8 mouse cellular contexts compared by ENCODE assay signal in genomic region chr4:136246568-136246969, GRCm38 (mm10). TPM values are rescaled to one million over a fixed set of nuclear protein-coding genes. Genes with fewer than 3 reads are reported as not detected.
DNase-seq lines count a peak whose midpoint lies in the region; ATAC-seq lines count a peak whose summit lies in the region.
"Had no signal": no experiment of that assay in that cellular context is flagged by ENCODE, and none has a peak within 500 bp of the region (broad histone marks: within the 10 kb centered on the region; RNA-seq: fewer than 3 reads in every experiment).

No protein-coding gene starts in this region.

- peaks cover 32% of the 10 kb centered on the region for H3K4me1 ChIP-seq in kidney, embryonic 16.5 days (ENCODE audit: insufficient read depth, low read length)
- peaks cover 13% of the 10 kb centered on the region; the same call in 1 of the 2 replicates for H3K4me1 ChIP-seq in heart, embryonic 11.5 days (ENCODE audit: control insufficient read depth, insufficient read depth, low read length)
- peaks cover 45% of the 10 kb centered on the region for H3K4me1 ChIP-seq in limb, embryonic 15.5 days
- H3K4me1 ChIP-seq in neural tube, embryonic 15.5 days: peaks cover 36% of the 10 kb centered on the region

- no peaks in the 10 kb centered on the region for H3K9me3 ChIP-seq in kidney, embryonic 16.5 days (ENCODE audit: low read length)
- no peaks in the 10 kb centered on the region for H3K9me3 ChIP-seq in heart, embryonic 11.5 days (replicated peaks; ENCODE audit: control insufficient read depth, low read length)
- H3K9me3 ChIP-seq in limb, embryonic 15.5 days: no peaks in the 10 kb centered on the region
- H3K9me3 ChIP-seq in neural tube, embryonic 15.5 days (replicated peaks): no peaks in the 10 kb centered on the region
- H3K9me3 ChIP-seq: megakaryocyte, embryonic 14.5 days had no signal

- H3K27me3 ChIP-seq in kidney, embryonic 16.5 days (ENCODE audit: insufficient read depth, low read length): peaks cover 58% of the 10 kb centered on the region
- H3K27me3 ChIP-seq in heart, embryonic 11.5 days (ENCODE audit: control insufficient read depth, insufficient read depth, low read length): peaks cover 39% of the 10 kb centered on the region
- peaks cover 56% of the 10 kb centered on the region for H3K27me3 ChIP-seq in limb, embryonic 15.5 days
- H3K27me3 ChIP-seq in neural tube, embryonic 15.5 days (replicated peaks): peaks cover 61% of the 10 kb centered on the region

- H3K9ac ChIP-seq in kidney, embryonic 16.5 days (replicated peaks; ENCODE audit: low read length): no peak overlapping the region
- H3K9ac ChIP-seq in heart, embryonic 11.5 days (ENCODE audit: low read depth, low read length): peak overlapping the region; percentile 69; the same call in 1 of the 2 replicates
- no peak overlapping the region for H3K9ac ChIP-seq in limb, embryonic 15.5 days
- H3K9ac ChIP-seq in neural tube, embryonic 15.5 days (replicated peaks): no peak overlapping the region

- no peak overlapping the region for H3K27ac ChIP-seq in kidney, embryonic 16.5 days (ENCODE audit: low read length)
- H3K27ac ChIP-seq in heart, embryonic 11.5 days (ENCODE audit: low read depth, low read length): peak overlapping the region; percentile 74
- no peak overlapping the region for H3K27ac ChIP-seq in limb, embryonic 15.5 days
- H3K27ac ChIP-seq in neural tube, embryonic 15.5 days (replicated peaks): no peak overlapping the region

- no peaks in the 10 kb centered on the region for H3K36me3 ChIP-seq in kidney, embryonic 16.5 days (ENCODE audit: insufficient read depth, low read length)
- no peaks in the 10 kb centered on the region for H3K36me3 ChIP-seq in heart, embryonic 11.5 days (ENCODE audit: control insufficient read depth, insufficient read depth, low read length)
- peaks cover 36% of the 10 kb centered on the region for H3K36me3 ChIP-seq in limb, embryonic 15.5 days
- H3K36me3 ChIP-seq in neural tube, embryonic 15.5 days: no peaks in the 10 kb centered on the region

- H3K4me2 ChIP-seq in kidney, embryonic 16.5 days (replicated peaks; ENCODE audit: low read depth, low read length): peak overlapping the region; percentile 86; the same call in 1 of the 2 replicates
- H3K4me2 ChIP-seq in heart, embryonic 11.5 days: peak overlapping the region; percentile 66
- peak overlapping the region; percentile 93 for H3K4me2 ChIP-seq in limb, embryonic 15.5 days
- peak overlapping the region; percentile 77 for H3K4me2 ChIP-seq in neural tube, embryonic 15.5 days

- 6% methylated on average over 12 of the region's 12 CpGs for whole genome bisulfite sequencing in kidney, embryonic 16.5 days
- 3% methylated on average over 12 of the region's 12 CpGs for WGBS in heart, embryonic 11.5 days (ENCODE audit: insufficient replicate concordance)
- 8% methylated on average over 12 of the region's 12 CpGs for WGBS in limb, embryonic 15.5 days
- 3% methylated on average over 12 of the region's 12 CpGs for WGBS in neural tube, embryonic 15.5 days

- no peak; the same call in 1 of the 2 replicates for ATAC-seq in kidney, embryonic 16.5 days (ENCODE audit: low FRiP score, low TSS enrichment)
- ATAC-seq in heart, embryonic 11.5 days (replicated peaks; ENCODE audit: insufficient number of reproducible peaks, low FRiP score, low TSS enrichment): no peak
- no peak for ATAC-seq in limb, embryonic 15.5 days (ENCODE audit: insufficient number of reproducible peaks, low FRiP score, low TSS enrichment, low read depth)
- no peak for ATAC-seq in neural tube, embryonic 15.5 days (ENCODE audit: low FRiP score)

- no peak for DNase-seq in kidney, adult 11 months
- no peak for DNase-seq in ovary, postnatal 36 days (ENCODE audit: low spot score)
- no peak for DNase-seq in cerebellum, postnatal 10 days

- 0 out of 2 replicates have a peak overlapping the region, but pooled peaks have one; percentile 53 for H3K4me3 ChIP-seq in kidney, embryonic 16.5 days (ENCODE audit: low read length)
- peak overlapping the region; percentile 46 for H3K4me3 ChIP-seq in heart, embryonic 11.5 days (ENCODE audit: low read depth, low read length)
- peak overlapping the region; percentile 48; the same call in 1 of the 2 replicates for H3K4me3 ChIP-seq in limb, embryonic 15.5 days
- no peak overlapping the region for H3K4me3 ChIP-seq in neural tube, embryonic 15.5 days (replicated peaks)
- H3K4me3 ChIP-seq: megakaryocyte, embryonic 14.5 days had no signal

RNA-seq across cellular contexts. Expression of gene Tcea3, which starts 1.0 kb away (rescaled TPM):
- polyA plus RNA-seq in kidney, embryonic 16.5 days (2015; fragmentation: Nextera tagmentation; extraction: Ambion mirVana): 8.6 and 11.4 TPM in 2 replicates
- polyA plus RNA-seq in heart, embryonic 11.5 days (2014; fragmentation: Nextera tagmentation; extraction: Ambion mirVana): 56.4 and 56.7 TPM in 2 replicates
- 20.6 and 29.9 TPM in 2 replicates for polyA plus RNA-seq in limb, embryonic 15.5 days (2015; fragmentation: Nextera tagmentation; extraction: Ambion mirVana)
- polyA plus RNA-seq in neural tube, embryonic 15.5 days (2015; fragmentation: Nextera tagmentation; extraction: Ambion mirVana): 2.2 and 2.5 TPM in 2 replicates

RNA-seq across cellular contexts. Expression of gene Zfp46, which starts 37.9 kb away (rescaled TPM):
- 25.3 and 26.7 TPM in 2 replicates for polyA plus RNA-seq in kidney, embryonic 16.5 days (2015; fragmentation: Nextera tagmentation; extraction: Ambion mirVana)
- 18.4 and 20.6 TPM in 2 replicates for polyA plus RNA-seq in heart, embryonic 11.5 days (2014; fragmentation: Nextera tagmentation; extraction: Ambion mirVana)
- 25.0 and 25.9 TPM in 2 replicates for polyA plus RNA-seq in limb, embryonic 15.5 days (2015; fragmentation: Nextera tagmentation; extraction: Ambion mirVana)
- polyA plus RNA-seq in neural tube, embryonic 15.5 days (2015; fragmentation: Nextera tagmentation; extraction: Ambion mirVana): 34.7 and 37.5 TPM in 2 replicates

RNA-seq across cellular contexts. Expression of gene Asap3, which starts 40.4 kb away (rescaled TPM):
- 5.8 and 6.0 TPM in 2 replicates for polyA plus RNA-seq in kidney, embryonic 16.5 days (2015; fragmentation: Nextera tagmentation; extraction: Ambion mirVana)
- polyA plus RNA-seq in heart, embryonic 11.5 days (2014; fragmentation: Nextera tagmentation; extraction: Ambion mirVana): 1.8 and 2.1 TPM in 2 replicates
- 15.4 and 19.0 TPM in 2 replicates for polyA plus RNA-seq in limb, embryonic 15.5 days (2015; fragmentation: Nextera tagmentation; extraction: Ambion mirVana)
- 6.6 and 6.7 TPM in 2 replicates for polyA plus RNA-seq in neural tube, embryonic 15.5 days (2015; fragmentation: Nextera tagmentation; extraction: Ambion mirVana)
